Mouse (Mus musculus) stomach, postnatal 0 days (tissue): ENCODE results near the gene Bsn. TPM values are rescaled to one million over a fixed set of nuclear protein-coding genes. Genes with fewer than 3 reads are reported as not detected.

Experiments
- ATAC-seq: fragments of 200-750 bp; cut with Nextera tagmentation; 2 replicates; pipeline ENCODE4 v1.8.0; 2017; ENCODE audit not compliant: low FRiP score, low TSS enrichment
- DNase-seq: peaks from one replicate; pipeline ENCODE4 v3.0.0-alpha.2; 2016; ENCODE audit warnings: low spot score
- H3K27ac ChIP-seq: fragments of 300-500 bp; sonication (generic); replicated peaks from 2 replicates; pipeline ENCODE4 v1.5.1; 2014; ENCODE audit warnings: mild to moderate bottlenecking, control low read depth
- H3K27me3 ChIP-seq: fragments of 300-500 bp; sonication (generic); 2 replicates; pipeline ENCODE4 v1.6.1; 2014; ENCODE audit warnings: low read length; ENCODE audit not compliant: control insufficient read depth, insufficient read depth
- H3K36me3 ChIP-seq: fragments of 300-500 bp; sonication (generic); 2 replicates; pipeline ENCODE4 v1.6.1; 2014; ENCODE audit warnings: low read length, mixed read lengths; ENCODE audit not compliant: control insufficient read depth, insufficient read depth
- H3K4me1 ChIP-seq: fragments of 300-500 bp; sonication (generic); replicated peaks from 2 replicates; pipeline ENCODE4 v1.6.1; 2014; ENCODE audit warnings: antibody characterized with exemption; ENCODE audit not compliant: control insufficient read depth, insufficient read depth
- H3K4me2 ChIP-seq: fragments of 300-500 bp; sonication (generic); replicated peaks from 2 replicates; pipeline ENCODE4 v1.6.1; 2014; ENCODE audit warnings: low read depth, mild to moderate bottlenecking, control low read depth, moderate library complexity
- H3K4me3 ChIP-seq: fragments of 300-500 bp; sonication (generic); 2 replicates; pipeline ENCODE4 v1.5.1; 2014; ENCODE audit warnings: low read depth, low read length, control low read depth
- H3K9ac ChIP-seq: fragments of 300-500 bp; sonication (generic); 2 replicates; pipeline ENCODE4 v1.6.1; 2014; ENCODE audit warnings: mild to moderate bottlenecking, low read length, control low read depth, mixed read lengths
- H3K9me3 ChIP-seq: fragments of 300-500 bp; sonication (generic); 2 replicates; pipeline ENCODE4 v1.6.1; 2016; ENCODE audit warnings: low read length; ENCODE audit not compliant: control insufficient read depth
- CTCF ChIP-seq: IDR thresholded peaks from 2 replicates; pipeline ENCODE4 v1.5.1; 2016; ENCODE audit warnings: antibody characterized with exemption, low read depth, mild to moderate bottlenecking, moderate library complexity
- EP300 ChIP-seq: optimal IDR thresholded peaks from 2 replicates; pipeline ENCODE3; 2016; ENCODE audit warnings: antibody characterized with exemption
- WGBS: fragments of 180-500 bp; shearing (Covaris S2); extraction: QIAGEN DNeasy Blood & Tissue Kit; methylation state at CpG from one replicate; pipeline ENCODE4 v1.1.7; 2014; 5-methylcytosine and 5-hydroxymethylcytosine counted together
- polyA plus RNA-seq: library from polyadenylated mRNA; unstranded; fragments of >200 nt; fragmentation: Nextera tagmentation; extraction: Ambion mirVana; gene quantifications from 2 replicates; pipeline ENCODE4 v1.2.1, GENCODE M21; 2015

Gene Bsn
- polyA plus RNA-seq, 1 experiment from 2014 or later = 1.6 TPM

DNA sequence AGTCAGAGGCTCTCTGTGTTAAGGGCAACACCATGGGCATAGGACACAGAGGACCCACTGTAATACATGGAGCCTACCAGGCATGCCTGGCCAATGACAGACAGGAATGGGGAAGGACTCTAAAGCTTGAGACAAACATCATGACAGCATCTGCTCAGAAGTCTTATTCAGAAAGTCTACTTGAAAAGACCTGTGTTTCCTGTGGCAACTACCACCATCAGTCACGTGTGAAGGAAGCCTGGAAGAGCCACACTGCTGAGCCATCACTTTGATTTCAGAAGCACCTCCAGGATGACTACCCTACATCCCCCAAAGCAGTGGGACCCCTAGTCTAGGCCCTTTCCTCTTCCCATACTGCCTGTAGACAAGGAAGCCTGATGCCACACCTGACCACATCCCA lies 39.7 kb downstream of the Bsn start:
- ATAC-seq = no peak
- Histone ChIP-seq H3K27me3 (no peaks in the 10 kb centered on the region), H3K4me1 (no peaks in the 10 kb centered on the region), H3K4me2 (no peak overlapping the region), H3K36me3 (no peaks in the 10 kb centered on the region), H3K4me3 (no peak overlapping the region), H3K9me3 (no peaks in the 10 kb centered on the region), H3K9ac (no peak overlapping the region), H3K27ac (no peak overlapping the region)
- no peak for TF ChIP-seq CTCF
- TF ChIP-seq EP300 = no peak
- 35% methylated on average over 1 of the region's 1 CpGs for WGBS
- DNase-seq = no peak

DNA sequence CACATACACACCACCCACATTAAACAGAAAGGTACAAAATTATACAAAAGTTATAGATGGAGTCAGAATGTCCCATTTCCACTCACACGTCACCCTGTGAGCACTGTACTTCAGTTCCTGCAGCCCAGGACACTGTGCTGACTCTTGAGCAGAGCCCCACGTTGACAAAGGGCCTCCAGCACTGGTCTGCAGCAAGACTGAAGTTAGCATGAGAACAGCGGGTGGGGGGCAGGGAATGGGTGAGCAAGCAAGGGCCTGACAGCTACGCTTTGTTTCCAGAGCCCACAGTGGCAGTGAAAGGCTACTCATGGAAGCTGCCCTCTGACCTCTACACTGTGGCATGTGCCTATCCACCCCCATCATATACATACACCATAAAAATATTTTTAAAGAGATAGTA lies 40.4 kb downstream of the Bsn start:
- no peak overlapping the region for H3K27ac ChIP-seq
- H3K36me3 ChIP-seq = no peaks in the 10 kb centered on the region
- TF ChIP-seq EP300 (no peak), CTCF (no peak)
- H3K4me1 ChIP-seq = no peaks in the 10 kb centered on the region
- no peak overlapping the region for H3K4me2 ChIP-seq
- DNase-seq = no peak
- no peaks in the 10 kb centered on the region for H3K9me3 ChIP-seq
- H3K9ac ChIP-seq = no peak overlapping the region
- no peak overlapping the region for H3K4me3 ChIP-seq
- no peak for ATAC-seq
- H3K27me3 ChIP-seq = no peaks in the 10 kb centered on the region
- WGBS = 45% methylated on average over 4 of the region's 4 CpGs

DNA sequence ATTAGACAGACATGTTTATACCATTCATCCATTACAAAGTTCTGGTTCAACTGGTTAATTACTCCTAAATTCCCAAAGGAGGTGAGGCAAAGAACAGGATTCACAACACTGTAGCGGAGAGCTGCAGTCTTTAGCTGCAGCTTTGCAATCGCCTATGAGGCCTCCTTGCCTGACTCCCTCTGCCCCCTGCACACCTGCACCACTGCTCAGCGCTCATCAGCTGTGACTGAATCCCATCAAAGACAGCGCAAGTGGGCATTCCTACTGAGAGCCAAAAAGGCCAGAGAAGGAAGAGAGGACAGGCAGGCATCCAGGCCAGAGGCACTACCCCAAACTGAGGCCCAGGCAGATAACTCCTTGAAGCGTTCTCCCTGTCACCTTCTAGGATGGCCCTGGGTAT lies 42.6 kb downstream of the Bsn start:
- no peaks in the 10 kb centered on the region for H3K27me3 ChIP-seq
- no peaks in the 10 kb centered on the region for H3K36me3 ChIP-seq
- H3K9ac ChIP-seq = no peak overlapping the region
- no peak overlapping the region for H3K4me2 ChIP-seq
- no peak overlapping the region for H3K4me3 ChIP-seq
- no peaks in the 10 kb centered on the region for H3K9me3 ChIP-seq
- no peak overlapping the region for H3K27ac ChIP-seq
- WGBS = 79% methylated on average over 5 of the region's 5 CpGs
- DNase-seq (no peak), ATAC-seq (no peak)
- H3K4me1 ChIP-seq = no peaks in the 10 kb centered on the region
- TF ChIP-seq CTCF = no peak
- TF ChIP-seq EP300 = no peak

DNA sequence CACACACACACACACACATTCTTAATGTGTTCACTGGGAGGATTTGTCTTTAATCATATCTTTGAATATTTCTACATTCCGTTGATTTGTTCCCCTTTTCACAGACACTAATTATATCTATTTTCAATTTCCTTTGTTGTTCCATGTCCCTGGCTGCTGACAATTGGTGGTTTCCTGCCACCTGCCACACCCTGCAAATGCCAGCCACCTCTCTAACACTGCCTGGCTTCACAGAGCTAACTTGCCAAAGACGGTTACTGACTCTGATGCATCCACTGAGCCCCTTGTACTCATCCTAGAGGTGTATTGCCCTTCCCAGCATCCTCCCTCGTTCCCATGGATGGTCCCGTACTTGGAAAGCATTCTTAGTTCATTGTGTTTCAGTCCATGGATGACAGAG lies 43.7 kb downstream of the Bsn start:
- Histone ChIP-seq H3K4me2 (no peak overlapping the region), H3K9ac (no peak overlapping the region), H3K4me3 (no peak overlapping the region), H3K4me1 (no peaks in the 10 kb centered on the region), H3K9me3 (no peaks in the 10 kb centered on the region), H3K27ac (no peak overlapping the region), H3K36me3 (no peaks in the 10 kb centered on the region), H3K27me3 (no peaks in the 10 kb centered on the region)
- WGBS = 68% methylated on average over 4 of the region's 4 CpGs
- TF ChIP-seq EP300 (no peak), CTCF (no peak)
- DNase-seq (no peak), ATAC-seq (no peak)

DNA sequence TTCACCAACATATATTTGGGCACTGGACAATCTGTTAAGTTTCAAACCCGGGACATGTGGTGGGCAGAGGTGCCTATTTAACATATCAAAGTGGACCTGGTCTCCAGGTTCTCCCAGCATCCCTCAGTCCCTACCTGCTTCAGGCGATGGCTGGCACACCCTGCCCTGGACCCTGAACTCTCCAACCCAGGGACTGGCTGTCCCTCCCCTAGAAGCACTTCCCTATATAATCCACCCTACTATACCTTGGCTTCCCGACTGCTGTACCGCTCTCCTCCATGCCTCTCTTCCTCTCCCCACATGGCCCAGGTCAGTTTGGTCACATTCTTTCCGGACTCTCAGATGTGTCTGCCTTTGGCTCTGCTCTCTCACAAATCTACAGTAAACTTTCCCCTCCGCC lies 44.4 kb downstream of the Bsn start:
- Histone ChIP-seq H3K36me3 (no peaks in the 10 kb centered on the region), H3K4me2 (no peak overlapping the region), H3K9ac (no peak overlapping the region), H3K9me3 (no peaks in the 10 kb centered on the region), H3K27me3 (no peaks in the 10 kb centered on the region), H3K4me3 (no peak overlapping the region), H3K27ac (no peak overlapping the region; the same call in 1 of the 2 replicates), H3K4me1 (no peaks in the 10 kb centered on the region)
- WGBS = 44% methylated on average over 6 of the region's 6 CpGs
- DNase-seq (peak; percentile 58), ATAC-seq (peak; percentile 80)
- TF ChIP-seq CTCF (no peak), EP300 (no peak)

DNA sequence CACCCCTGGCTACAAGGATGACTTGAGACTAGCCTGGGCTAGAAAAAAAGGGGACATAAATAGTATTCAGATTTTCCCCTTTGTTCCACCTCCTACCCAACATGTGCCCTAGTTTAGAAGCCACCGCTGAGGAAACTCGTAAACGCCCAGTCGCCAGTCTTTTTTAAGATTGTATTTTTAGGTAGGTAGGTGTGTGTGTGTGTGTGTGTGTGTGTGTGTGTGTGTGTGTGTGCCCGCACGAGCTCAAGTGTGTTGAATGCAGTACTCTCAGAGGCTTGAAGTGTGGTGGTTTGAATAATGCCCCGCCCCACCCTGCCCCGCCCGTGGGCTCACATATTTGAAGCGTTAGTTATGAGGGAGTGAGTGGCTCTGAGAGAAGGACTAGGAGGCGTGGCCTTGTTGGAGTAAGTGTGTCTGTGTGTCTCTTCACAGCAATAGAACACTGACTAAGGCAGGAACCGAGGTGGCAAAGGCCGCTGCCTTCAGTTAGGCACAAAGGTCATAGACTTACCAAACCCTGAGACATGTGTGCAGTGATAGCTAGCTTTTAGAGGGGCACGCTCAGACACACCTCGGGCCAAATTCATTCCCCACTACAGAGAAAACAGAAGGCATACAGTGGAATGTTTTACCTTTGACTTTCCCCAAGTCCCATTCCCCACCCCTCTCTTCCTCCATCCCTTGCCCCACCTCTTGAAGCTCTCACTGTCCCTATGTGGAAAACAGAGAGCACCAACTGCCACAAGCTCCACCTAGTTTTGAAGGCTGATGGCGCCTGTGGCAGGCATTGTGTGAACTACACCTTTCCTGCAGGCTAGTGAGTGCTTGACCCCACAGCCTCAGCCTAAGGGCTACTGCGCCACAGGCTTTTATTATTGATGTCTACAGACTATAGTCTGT lies 45.6 kb downstream of the Bsn start:
- no peak overlapping the region for H3K4me3 ChIP-seq
- no peaks in the 10 kb centered on the region for H3K9me3 ChIP-seq
- no peak overlapping the region for H3K9ac ChIP-seq
- no peaks in the 10 kb centered on the region for H3K4me1 ChIP-seq
- no peak overlapping the region for H3K27ac ChIP-seq
- H3K4me2 ChIP-seq = no peak overlapping the region
- peak; percentile 79 for DNase-seq
- no peaks in the 10 kb centered on the region for H3K36me3 ChIP-seq
- no peak for TF ChIP-seq CTCF
- no peak for TF ChIP-seq EP300
- no peaks in the 10 kb centered on the region for H3K27me3 ChIP-seq
- peak; percentile 84 for ATAC-seq
- WGBS = 53% methylated on average over 17 of the region's 17 CpGs
